Mouse (Mus musculus): Measurements from ENCODE around the gene Olfr313. TPM values are rescaled to one million over a fixed set of nuclear protein-coding genes. Genes with fewer than 3 reads are reported as not detected.
"Not testable (repeated sequence)": the region's sequence is repeated elsewhere in the genome, so short reads cannot be mapped to it uniquely, and the experiment has no call there.

The Olfr313 gene
- not detected for total RNA-seq (2022)

- not testable (repeated sequence) for DNase-seq
Measured at GRCm38 (mm10) chr11:58814700-58815099, at the start of gene Olfr313. Olfr313 (plus strand) TSS chr11:58815000.

GRCm38 (mm10) chr11:58772888-58773287 lies 41.9 kb upstream of the Olfr313 start, which contains the start of gene Olfr315:
Olfr315 (plus strand) TSS chr11:58773188.
- no peak for DNase-seq

- DNase-seq: no peak
Measured at GRCm38 (mm10) chr11:58782480-58783089, 32.2 kb upstream of the Olfr313 start, which contains the start of gene Olfr314. Olfr314 (plus strand) TSS chr11:58782952.

GRCm38 (mm10) chr11:58784182-58784581 lies 30.6 kb upstream of the Olfr313 start:
- DNase-seq: no peak

- no peak for DNase-seq
Measured at GRCm38 (mm10) chr11:58787651-58788050, 27.1 kb upstream of the Olfr313 start.

GRCm38 (mm10) chr11:58788346-58788745 lies 26.5 kb upstream of the Olfr313 start:
- DNase-seq: no peak

GRCm38 (mm10) chr11:58789532-58789931 lies 25.3 kb upstream of the Olfr313 start:
- DNase-seq: no peak

GRCm38 (mm10) chr11:58790053-58790452 lies 24.7 kb upstream of the Olfr313 start:
- no peak for DNase-seq

GRCm38 (mm10) chr11:58790646-58791045 lies 24.2 kb upstream of the Olfr313 start:
- DNase-seq: no peak

- no peak for DNase-seq
Measured at GRCm38 (mm10) chr11:58795856-58796255, 18.9 kb upstream of the Olfr313 start.

GRCm38 (mm10) chr11:58796850-58797249 lies 17.9 kb upstream of the Olfr313 start:
- DNase-seq: no peak

- DNase-seq: no peak
Measured at GRCm38 (mm10) chr11:58799747-58800146, 15.1 kb upstream of the Olfr313 start.

- no peak for DNase-seq
Measured at GRCm38 (mm10) chr11:58801558-58802228, 13.1 kb upstream of the Olfr313 start, which contains the start of gene Fam183b. Fam183b (minus strand) TSS chr11:58801960.

GRCm38 (mm10) chr11:58803871-58804270 lies 10.9 kb upstream of the Olfr313 start:
- DNase-seq: no peak

- no peak for DNase-seq
Measured at GRCm38 (mm10) chr11:58804393-58804792, 10.4 kb upstream of the Olfr313 start.

- DNase-seq: no peak
Measured at GRCm38 (mm10) chr11:58812001-58812400, 2.8 kb upstream of the Olfr313 start.

GRCm38 (mm10) chr11:58815676-58816075 lies 876 bp downstream of the Olfr313 start:
- DNase-seq: no peak

GRCm38 (mm10) chr11:58828937-58829336 lies 14.1 kb downstream of the Olfr313 start, which contains the start of gene Olfr312:
Olfr312 (plus strand) TSS chr11:58829237.
- not testable (repeated sequence) for DNase-seq

GRCm38 (mm10) chr11:58829764-58830163 lies 15.0 kb downstream of the Olfr313 start:
- DNase-seq: no peak

- not testable (repeated sequence) for DNase-seq
Measured at GRCm38 (mm10) chr11:58832541-58832940, 17.7 kb downstream of the Olfr313 start.

GRCm38 (mm10) chr11:58838951-58839350 lies 24.2 kb downstream of the Olfr313 start, which contains the start of gene Olfr311:
Olfr311 (plus strand) TSS chr11:58839251.
- DNase-seq: not testable (repeated sequence)

GRCm38 (mm10) chr11:58846919-58847461 lies 32.2 kb downstream of the Olfr313 start, which contains the start of gene Gm12258:
Gm12258 (plus strand) TSS chr11:58847158.
- DNase-seq: peak; percentile 85

GRCm38 (mm10) chr11:58847636-58848035 lies 32.8 kb downstream of the Olfr313 start:
- DNase-seq: no peak

Data from adrenal gland, adult 8-10 months (tissue).